ENCODE assay signal across 9 mouse cellular contexts in genomic region chr1:120606641-120607575, GRCm38 (mm10). TPM values are rescaled to one million over a fixed set of nuclear protein-coding genes. Genes with fewer than 3 reads are reported as not detected.
DNase-seq lines count a peak whose midpoint lies in the region; ATAC-seq lines count a peak whose summit lies in the region.
"Had no signal": no experiment of that assay in that cellular context is flagged by ENCODE, and none has a peak within 500 bp of the region (broad histone marks: within the 10 kb centered on the region; RNA-seq: fewer than 3 reads in every experiment).

No protein-coding gene starts in this region.

- no peak overlapping the region for H3K27ac ChIP-seq in heart, embryonic 12.5 days (ENCODE audit: poor library complexity, severe bottlenecking)
- peak overlapping the region; percentile 90 for H3K27ac ChIP-seq in hindbrain, embryonic 10.5 days
- H3K27ac ChIP-seq in midbrain, embryonic 10.5 days (replicated peaks): peak overlapping the region; percentile 90

- no peaks in the 10 kb centered on the region for H3K36me3 ChIP-seq in heart, embryonic 12.5 days
- H3K36me3 ChIP-seq in hindbrain, embryonic 10.5 days: no peaks in the 10 kb centered on the region
- 0 out of 2 replicates have a peak, but pooled peaks cover 3% of the 10 kb centered on the region for H3K36me3 ChIP-seq in midbrain, embryonic 10.5 days

- peaks cover 18% of the 10 kb centered on the region for H3K4me1 ChIP-seq in heart, embryonic 12.5 days (replicated peaks)
- peaks cover 40% of the 10 kb centered on the region for H3K4me1 ChIP-seq in hindbrain, embryonic 10.5 days (replicated peaks)
- H3K4me1 ChIP-seq in midbrain, embryonic 10.5 days: peaks cover 71% of the 10 kb centered on the region

- peak overlapping the region; percentile 40 for H3K4me2 ChIP-seq in heart, embryonic 12.5 days

- intact Hi-C loops in heart, postnatal 36 days (cut with DNase I): no loop called here

- under 1% methylated on average over 52 of the region's 52 CpGs for WGBS in heart, embryonic 12.5 days
- under 1% methylated on average over 52 of the region's 52 CpGs for WGBS in hindbrain, embryonic 10.5 days
- under 1% methylated on average over 52 of the region's 52 CpGs for WGBS in midbrain, embryonic 10.5 days

- no peak overlapping the region for H3K9ac ChIP-seq in heart, embryonic 12.5 days

- no peaks in the 10 kb centered on the region for H3K9me3 ChIP-seq in heart, embryonic 12.5 days (replicated peaks)
- H3K9me3 ChIP-seq in hindbrain, embryonic 10.5 days: no peaks in the 10 kb centered on the region
- H3K9me3 ChIP-seq in midbrain, embryonic 10.5 days (replicated peaks): no peaks in the 10 kb centered on the region

- peaks cover 90% of the 10 kb centered on the region for H3K27me3 ChIP-seq in heart, embryonic 12.5 days (replicated peaks)
- H3K27me3 ChIP-seq in hindbrain, embryonic 10.5 days (ENCODE audit: insufficient read depth, poor library complexity, severe bottlenecking): peaks cover 98% of the 10 kb centered on the region
- peaks cover 99% of the 10 kb centered on the region for H3K27me3 ChIP-seq in midbrain, embryonic 10.5 days (ENCODE audit: low read depth, poor library complexity, severe bottlenecking)

- peak overlapping the region; percentile 26 for H3K4me3 ChIP-seq in heart, embryonic 12.5 days
- peak overlapping the region; percentile 66 for H3K4me3 ChIP-seq in hindbrain, embryonic 10.5 days
- peak overlapping the region; percentile 73 for H3K4me3 ChIP-seq in midbrain, embryonic 10.5 days

- ATAC-seq in heart, embryonic 12.5 days (ENCODE audit: insufficient number of reproducible peaks, low FRiP score): no peak

- no peak for DNase-seq in heart, postnatal 36 days
- peak; percentile 61 for DNase-seq in embryo, embryonic 10 days (ENCODE audit: low spot score)
- DNase-seq in hindbrain, embryonic 10.5 days (ENCODE audit: low spot score): peak; percentile 71
- peak; percentile 73 for DNase-seq in midbrain, embryonic 10.5 days (ENCODE audit: low spot score)
- no peak for DNase-seq in T-cell, adult 2 months (ENCODE audit: low spot score)
- no peak for DNase-seq in B cell, adult 2 months
- DNase-seq in adrenal gland, adult 8-10 months: no peak

RNA-seq across cellular contexts. Expression of gene En1, which starts 4.7 kb away (rescaled TPM):
- polyA plus RNA-seq in heart, embryonic 12.5 days (2016; fragmentation: Nextera tagmentation; extraction: Ambion mirVana): 0.06 TPM in 1 of 2 replicates, not detected in the other
- not detected for total RNA-seq in heart, postnatal 36 days (2021)
- polyA plus RNA-seq in hindbrain, embryonic 10.5 days (2016; fragmentation: Nextera tagmentation; extraction: Ambion mirVana): 3.5 and 3.8 TPM in 2 replicates
- polyA plus RNA-seq in midbrain, embryonic 10.5 days (2016; fragmentation: Nextera tagmentation; extraction: Ambion mirVana): 5.2 and 5.6 TPM in 2 replicates
- total RNA-seq in adrenal gland, adult 8-10 months (2022): not detected
- polyA plus RNA-seq: large intestine, adult 2 months had no signal

Comparison
In these comparisons a context has a peak if more than half of its experiments do, and no peak if none do; other contexts are left out.
1. DNase-seq: peak in embryo, embryonic 10 days (single experiment), hindbrain, embryonic 10.5 days (single experiment) and midbrain, embryonic 10.5 days (single experiment); none in heart, postnatal 36 days (0 of 2), T-cell, adult 2 months (single experiment), B cell, adult 2 months (0 of 2) and adrenal gland, adult 8-10 months (single experiment).
2. Peak in every context shown above with its lines, with median percentiles within 50 percentile points of each other: H3K4me3 ChIP-seq.